Mouse (Mus musculus): ENCODE measurements around the gene Ulk4. TPM values are rescaled to one million over a fixed set of nuclear protein-coding genes. Genes with fewer than 3 reads are reported as not detected.

The Ulk4 gene
- total and polyA plus RNA-seq, 2 experiments from 2014 or later = 8.1 to 68.0 TPM

GRCm38 (mm10) chr9:121164607-121165006 is 112.4 kb downstream of the Ulk4 start:
- DNase-seq (ENCODE audit: low spot score) = peak; percentile 9

GRCm38 (mm10) chr9:121162789-121163188 is 114.2 kb downstream of the Ulk4 start:
- Histone ChIP-seq H3K9me3 (ENCODE audit: low read length) (no peaks in the 10 kb centered on the region), H3K27ac (ENCODE audit: low read depth, low read length) (no peak overlapping the region), H3K4me2 (ENCODE audit: low read depth, low read length, poor library complexity, severe bottlenecking) (no peak overlapping the region), H3K4me3 (ENCODE audit: low read depth, low read length) (no peak overlapping the region), H3K27me3 (ENCODE audit: insufficient read depth, low read length) (no peaks in the 10 kb centered on the region), H3K4me1 (ENCODE audit: insufficient read depth, low read length) (no peaks in the 10 kb centered on the region), H3K9ac (replicated peaks; ENCODE audit: low read length, poor library complexity, severe bottlenecking) (no peak overlapping the region), H3K36me3 (ENCODE audit: insufficient read depth, low read length) (no peaks in the 10 kb centered on the region)
- ATAC-seq (ENCODE audit: low FRiP score) (no peak), DNase-seq (ENCODE audit: low spot score) (peak; percentile 36)
- WGBS = 52% methylated on average over 5 of the region's 5 CpGs
- TF ChIP-seq CTCF (IDR thresholded peaks at IDR 0.05) = peak; percentile 72

More at GRCm38 (mm10) chr9:121164607-121165006, 112.4 kb downstream of the Ulk4 start:
- no peak for ATAC-seq (ENCODE audit: low FRiP score)
- no peak overlapping the region for H3K4me3 ChIP-seq (ENCODE audit: low read depth, low read length)
- no peak for TF ChIP-seq CTCF (IDR thresholded peaks at IDR 0.05)
- no peaks in the 10 kb centered on the region for H3K36me3 ChIP-seq (ENCODE audit: insufficient read depth, low read length)
- H3K27ac ChIP-seq (ENCODE audit: low read depth, low read length) = no peak overlapping the region
- H3K9ac ChIP-seq (replicated peaks; ENCODE audit: low read length, poor library complexity, severe bottlenecking) = no peak overlapping the region
- 79% methylated on average over 7 of the region's 7 CpGs for WGBS
- no peaks in the 10 kb centered on the region for H3K4me1 ChIP-seq (ENCODE audit: insufficient read depth, low read length)
- no peak overlapping the region for H3K4me2 ChIP-seq (ENCODE audit: low read depth, low read length, poor library complexity, severe bottlenecking)
- no peaks in the 10 kb centered on the region for H3K27me3 ChIP-seq (ENCODE audit: insufficient read depth, low read length)
- H3K9me3 ChIP-seq (ENCODE audit: low read length) = no peaks in the 10 kb centered on the region

- Histone ChIP-seq H3K9ac (replicated peaks; ENCODE audit: low read length, poor library complexity, severe bottlenecking) (no peak overlapping the region), H3K4me2 (ENCODE audit: low read depth, low read length, poor library complexity, severe bottlenecking) (no peak overlapping the region), H3K36me3 (ENCODE audit: insufficient read depth, low read length) (no peaks in the 10 kb centered on the region), H3K4me1 (ENCODE audit: insufficient read depth, low read length) (no peaks in the 10 kb centered on the region), H3K4me3 (ENCODE audit: low read depth, low read length) (no peak overlapping the region), H3K27ac (ENCODE audit: low read depth, low read length) (no peak overlapping the region), H3K9me3 (ENCODE audit: low read length) (no peaks in the 10 kb centered on the region), H3K27me3 (ENCODE audit: insufficient read depth, low read length) (no peaks in the 10 kb centered on the region)
- ATAC-seq (ENCODE audit: low FRiP score) = no peak
- no peak for TF ChIP-seq CTCF (IDR thresholded peaks at IDR 0.05)
- peak; percentile 71 for DNase-seq (ENCODE audit: low spot score)
- 90% methylated on average over 11 of the region's 12 CpGs for WGBS
These were observed 115.0 kb downstream of the Ulk4 start for GRCm38 (mm10) chr9:121161818-121162565.

- DNase-seq (ENCODE audit: low spot score) (no peak), ATAC-seq (ENCODE audit: low FRiP score) (no peak)
- WGBS = 77% methylated on average over 9 of the region's 9 CpGs
- Histone ChIP-seq H3K4me3 (ENCODE audit: low read depth, low read length) (no peak overlapping the region), H3K36me3 (ENCODE audit: insufficient read depth, low read length) (no peaks in the 10 kb centered on the region), H3K4me1 (ENCODE audit: insufficient read depth, low read length) (no peaks in the 10 kb centered on the region), H3K27ac (ENCODE audit: low read depth, low read length) (no peak overlapping the region), H3K9ac (replicated peaks; ENCODE audit: low read length, poor library complexity, severe bottlenecking) (no peak overlapping the region), H3K9me3 (ENCODE audit: low read length) (no peaks in the 10 kb centered on the region), H3K4me2 (ENCODE audit: low read depth, low read length, poor library complexity, severe bottlenecking) (no peak overlapping the region), H3K27me3 (ENCODE audit: insufficient read depth, low read length) (no peaks in the 10 kb centered on the region)
- TF ChIP-seq CTCF (IDR thresholded peaks at IDR 0.05) = no peak
These were observed 120.7 kb downstream of the Ulk4 start for GRCm38 (mm10) chr9:121156253-121156831.

GRCm38 (mm10) chr9:121153276-121153675 is 123.7 kb downstream of the Ulk4 start:
- Histone ChIP-seq H3K4me2 (ENCODE audit: low read depth, low read length, poor library complexity, severe bottlenecking) (no peak overlapping the region), H3K27ac (ENCODE audit: low read depth, low read length) (no peak overlapping the region), H3K9ac (replicated peaks; ENCODE audit: low read length, poor library complexity, severe bottlenecking) (no peak overlapping the region), H3K4me3 (ENCODE audit: low read depth, low read length) (no peak overlapping the region), H3K27me3 (ENCODE audit: insufficient read depth, low read length) (no peaks in the 10 kb centered on the region), H3K9me3 (ENCODE audit: low read length) (no peaks in the 10 kb centered on the region), H3K4me1 (ENCODE audit: insufficient read depth, low read length) (no peaks in the 10 kb centered on the region), H3K36me3 (ENCODE audit: insufficient read depth, low read length) (no peaks in the 10 kb centered on the region)
- no peak for ATAC-seq (ENCODE audit: low FRiP score)
- no peak for TF ChIP-seq CTCF (IDR thresholded peaks at IDR 0.05)
- 94% methylated on average over 5 of the region's 5 CpGs for WGBS
- no peak for DNase-seq (ENCODE audit: low spot score)

GRCm38 (mm10) chr9:121148602-121149001 is 128.4 kb downstream of the Ulk4 start:
- peak; percentile 18 for DNase-seq (ENCODE audit: low spot score)

More at GRCm38 (mm10) chr9:121148602-121149001, 128.4 kb downstream of the Ulk4 start:
- Histone ChIP-seq H3K4me2 (ENCODE audit: low read depth, low read length, poor library complexity, severe bottlenecking) (no peak overlapping the region), H3K27ac (ENCODE audit: low read depth, low read length) (no peak overlapping the region), H3K27me3 (ENCODE audit: insufficient read depth, low read length) (no peaks in the 10 kb centered on the region), H3K36me3 (ENCODE audit: insufficient read depth, low read length) (no peaks in the 10 kb centered on the region), H3K4me1 (ENCODE audit: insufficient read depth, low read length) (no peaks in the 10 kb centered on the region), H3K4me3 (ENCODE audit: low read depth, low read length) (no peak overlapping the region), H3K9ac (replicated peaks; ENCODE audit: low read length, poor library complexity, severe bottlenecking) (no peak overlapping the region), H3K9me3 (ENCODE audit: low read length) (no peaks in the 10 kb centered on the region)
- TF ChIP-seq CTCF (IDR thresholded peaks at IDR 0.05) = peak; percentile 9; the same call in 1 of the 2 replicates
- 33% methylated on average over 3 of the region's 3 CpGs for WGBS
- ATAC-seq (ENCODE audit: low FRiP score) = no peak

All from midbrain, postnatal 0 days (tissue).